Mouse (Mus musculus) forebrain, embryonic 11.5 days (tissue): ENCODE results near the gene Snx17. TPM values are rescaled to one million over a fixed set of nuclear protein-coding genes. Genes with fewer than 3 reads are reported as not detected.

ENCODE experiments used
- ATAC-seq: fragments of 200-750 bp; cut with Nextera tagmentation; replicated peaks from 2 replicates; pipeline ENCODE4 v1.8.0; 2017; ENCODE audit warnings: moderate TSS enrichment; ENCODE audit not compliant: low FRiP score
- DNase-seq: peaks from one replicate; pipeline ENCODE4 v3.0.0-alpha.2; 2017; ENCODE audit warnings: low spot score
- H3K27ac ChIP-seq: fragments of 300-500 bp; sonication (generic); 2 replicates; pipeline ENCODE4 v1.5.1; 2014; ENCODE audit warnings: low read depth, low read length
- H3K27me3 ChIP-seq: fragments of 300-500 bp; sonication (generic); 2 replicates; pipeline ENCODE4 v1.6.1; 2014; ENCODE audit warnings: mild to moderate bottlenecking, low read length, mixed read lengths; ENCODE audit not compliant: control insufficient read depth, insufficient read depth
- H3K36me3 ChIP-seq: fragments of 300-500 bp; sonication (generic); 2 replicates; pipeline ENCODE4 v1.6.1; 2014; ENCODE audit warnings: mild to moderate bottlenecking, low read length, moderate library complexity, mixed read lengths; ENCODE audit not compliant: control insufficient read depth, insufficient read depth
- H3K4me1 ChIP-seq: fragments of 300-500 bp; sonication (generic); replicated peaks from 2 replicates; pipeline ENCODE4 v1.6.1; 2014; ENCODE audit warnings: low read length, mixed read lengths; ENCODE audit not compliant: control insufficient read depth, insufficient read depth
- H3K4me2 ChIP-seq: fragments of 300-500 bp; sonication (generic); 2 replicates; pipeline ENCODE4 v1.6.1; 2014; ENCODE audit warnings: low read depth, mild to moderate bottlenecking, low read length, moderate library complexity, mixed read lengths; ENCODE audit not compliant: severe bottlenecking
- H3K4me3 ChIP-seq: fragments of 300-500 bp; sonication (generic); 2 replicates; pipeline ENCODE4 v1.5.1; 2014; ENCODE audit warnings: low read depth, low read length
- H3K9ac ChIP-seq: fragments of 300-500 bp; sonication (generic); 2 replicates; pipeline ENCODE4 v1.6.1; 2014; ENCODE audit warnings: low read length
- H3K9me3 ChIP-seq: fragments of 300-500 bp; sonication (generic); 2 replicates; pipeline ENCODE4 v1.6.1; 2016; ENCODE audit warnings: low read length, mixed read lengths; ENCODE audit not compliant: control insufficient read depth
- WGBS: fragments of 180-500 bp; shearing (Covaris S2); extraction: QIAGEN DNeasy Blood & Tissue Kit; methylation state at CpG from one replicate; pipeline ENCODE4 v1.1.7; 2014; 5-methylcytosine and 5-hydroxymethylcytosine counted together
- polyA plus RNA-seq: library from polyadenylated mRNA; unstranded; fragments of >200 nt; fragmentation: Nextera tagmentation; extraction: Ambion mirVana; gene quantifications from 2 replicates; pipeline ENCODE4 v1.2.1, GENCODE M21; 2014

Gene Snx17
- polyA plus RNA-seq, 1 experiment from 2014 or later, result 144 TPM

- Histone ChIP-seq H3K4me2 (no peak overlapping the region), H3K9ac (no peak overlapping the region), H3K4me3 (no peak overlapping the region), H3K27me3 (no peaks in the 10 kb centered on the region), H3K27ac (no peak overlapping the region), H3K9me3 (no peaks in the 10 kb centered on the region), H3K36me3 (no peaks in the 10 kb centered on the region), H3K4me1 (no peaks in the 10 kb centered on the region)
- WGBS, result 86% methylated on average over 1 of the region's 1 CpGs
- ATAC-seq (no peak), DNase-seq (no peak)
Measured at GRCm38 (mm10) chr5:31226641-31227040, 33.6 kb downstream of the Snx17 start.

- peak within 1 kb of the TSS; percentile 94 for H3K9ac ChIP-seq
- H3K4me2 ChIP-seq, result peak within 1 kb of the TSS; percentile 84
- no peaks in the 10 kb centered on the region for H3K27me3 ChIP-seq
- H3K27ac ChIP-seq, result peak within 1 kb of the TSS; percentile 94
- peaks cover 7% of the 10 kb centered on the region; the same call in 1 of the 2 replicates for H3K4me1 ChIP-seq
- WGBS, result under 1% methylated on average over 71 of the region's 103 CpGs
- H3K36me3 ChIP-seq, result peaks cover 10% of the 10 kb centered on the region; the same call in 1 of the 2 replicates
- peak within 1 kb of the TSS; percentile 94 for H3K4me3 ChIP-seq
- ATAC-seq, result peak; percentile 99
- DNase-seq, result peak; percentile 97
- H3K9me3 ChIP-seq, result no peaks in the 10 kb centered on the region
Measured at GRCm38 (mm10) chr5:31240637-31241521, 47.9 kb downstream of the Snx17 start, which contains the start of the genes Nrbp1 and Gm9970. TSS of gene Nrbp1 (plus strand) at chr5:31240864. TSS of gene Gm9970 (minus strand) at chr5:31241232.

GRCm38 (mm10) chr5:31241522-31242034 is 48.6 kb downstream of the Snx17 start:
- Histone ChIP-seq H3K27ac (0 out of 2 replicates have a peak overlapping the region, but pooled peaks have one; percentile 10), H3K27me3 (no peaks in the 10 kb centered on the region), H3K9ac (peak overlapping the region; percentile 94), H3K4me1 (peaks cover 7% of the 10 kb centered on the region; the same call in 1 of the 2 replicates), H3K9me3 (no peaks in the 10 kb centered on the region), H3K4me3 (peak overlapping the region; percentile 94), H3K4me2 (peak overlapping the region; percentile 84), H3K36me3 (peaks cover 10% of the 10 kb centered on the region; the same call in 1 of the 2 replicates)
- ATAC-seq, result no peak
- under 1% methylated on average over 13 of the region's 13 CpGs for WGBS
- DNase-seq, result peak; percentile 60

- Histone ChIP-seq H3K27ac (no peak overlapping the region), H3K4me3 (peak overlapping the region; percentile 94), H3K9ac (peak overlapping the region; percentile 94; the same call in 1 of the 2 replicates), H3K36me3 (peaks cover 10% of the 10 kb centered on the region; the same call in 1 of the 2 replicates), H3K9me3 (no peaks in the 10 kb centered on the region), H3K4me2 (peak overlapping the region; percentile 84), H3K27me3 (no peaks in the 10 kb centered on the region), H3K4me1 (peaks cover 7% of the 10 kb centered on the region; the same call in 1 of the 2 replicates)
- ATAC-seq (no peak), DNase-seq (no peak)
- whole genome bisulfite sequencing, result 21% methylated on average over 10 of the region's 10 CpGs
Measured at GRCm38 (mm10) chr5:31242191-31242590, 49.2 kb downstream of the Snx17 start.

Other genes starting within 250 kb of the Snx17 start
- gene Cgref1, start 247.6 kb upstream of the Snx17 start, polyA plus RNA-seq, result 6.4 and 6.8 TPM in 2 replicates
- gene Preb, start 232.9 kb upstream of the Snx17 start, polyA plus RNA-seq, result 106 and 114 TPM in 2 replicates
- gene Tcf23, start 224.6 kb upstream of the Snx17 start, polyA plus RNA-seq, result not detected in 2 replicates
- 81.8 and 86.4 TPM in 2 replicates for gene Atraid, start 144.9 kb upstream of the Snx17 start, polyA plus RNA-seq
- gene Slc5a6, start 144.3 kb upstream of the Snx17 start, polyA plus RNA-seq, result 10.8 and 10.9 TPM in 2 replicates
- gene Cad, start 138.4 kb upstream of the Snx17 start, polyA plus RNA-seq, result 44.3 and 55.4 TPM in 2 replicates
- gene Dnajc5g, start 86.9 kb upstream of the Snx17 start, polyA plus RNA-seq, result not detected in 2 replicates
- 0.79 and 1.2 TPM in 2 replicates for gene Slc30a3, start 85.0 kb upstream of the Snx17 start, polyA plus RNA-seq
- gene Trim54, start 76.5 kb upstream of the Snx17 start, polyA plus RNA-seq, result not detected in 2 replicates
- not detected in 2 replicates for gene Ucn, start 54.4 kb upstream of the Snx17 start, polyA plus RNA-seq
- gene Mpv17, start 39.0 kb upstream of the Snx17 start, polyA plus RNA-seq, result 56.3 and 57.5 TPM in 2 replicates
- gene Gm29609, start 13.3 kb upstream of the Snx17 start, polyA plus RNA-seq, result 2.1 and 2.3 TPM in 2 replicates
- 101 and 109 TPM in 2 replicates for gene Gtf3c2, start 13.1 kb upstream of the Snx17 start, polyA plus RNA-seq
- gene Eif2b4, start 203 bp downstream of the Snx17 start, polyA plus RNA-seq, result 68.8 and 83.8 TPM in 2 replicates
- gene Zfp513, start 9.1 kb downstream of the Snx17 start, polyA plus RNA-seq, result 10.0 TPM in 2 replicates
- 177 and 193 TPM in 2 replicates for gene Ppm1g, start 27.5 kb downstream of the Snx17 start, polyA plus RNA-seq
- 145 and 155 TPM in 2 replicates for gene Nrbp1, start 47.6 kb downstream of the Snx17 start, polyA plus RNA-seq
- 0.92 TPM in 1 of 2 replicates, not detected in the other for gene Gm9970, start 48.0 kb downstream of the Snx17 start, polyA plus RNA-seq
- 5.0 and 5.1 TPM in 2 replicates for gene Krtcap3, start 58.5 kb downstream of the Snx17 start, polyA plus RNA-seq
- 42.6 and 50.4 TPM in 2 replicates for gene Ift172, start 97.9 kb downstream of the Snx17 start, polyA plus RNA-seq
- 58.4 and 62.8 TPM in 2 replicates for gene Fndc4, start 102.9 kb downstream of the Snx17 start, polyA plus RNA-seq
- 0.13 TPM in 1 of 2 replicates, not detected in the other for gene Gckr, start 104.2 kb downstream of the Snx17 start, polyA plus RNA-seq